Mouse (Mus musculus) MEL (cell line): ENCODE measurements around the gene Dennd1a. TPM values are rescaled to one million over a fixed set of nuclear protein-coding genes. Genes with fewer than 3 reads are reported as not detected.

Experiments
- DNase-seq: peaks from one replicate; pipeline ENCODE4 v3.0.0; 2011; ENCODE audit warnings: low read depth, low spot score
- H3K27ac ChIP-seq: 2 replicates; pipeline ENCODE4 v1.5.1; 2012; ENCODE audit warnings: low read depth, mild to moderate bottlenecking, control low read depth, low read length, moderate library complexity; ENCODE audit not compliant: control insufficient read depth
- H3K27me3 ChIP-seq, 2 experiments: fragments of 150-350 bp in 1 of 2; sonication (generic) in 1 of 2; 2 replicates each; pipeline ENCODE4 v1.6.1; 2012; ENCODE audit warnings: low read length in 2 of 2, mild to moderate bottlenecking in 2 of 2, improper control_type of control experiment in 1 of 2, moderate library complexity in 1 of 2; ENCODE audit not compliant: insufficient read depth in 2 of 2, control insufficient read depth in 1 of 2
- H3K36me3 ChIP-seq, 2 experiments: 2 replicates each; pipeline ENCODE4 v1.6.1; 2012 to 2014; ENCODE audit warnings: low read length in 2 of 2, improper control_type of control experiment in 1 of 2, inconsistent platforms in 1 of 2, mild to moderate bottlenecking in 1 of 2; ENCODE audit not compliant: insufficient read depth in 2 of 2, control insufficient read depth in 1 of 2
- H3K4me1 ChIP-seq, 2 experiments: fragments of 150-350 bp in 1 of 2; sonication (generic) in 1 of 2; 2 replicates each; pipeline ENCODE4 v1.6.1; 2012; ENCODE audit warnings: low read length in 2 of 2, improper control_type of control experiment in 1 of 2, mild to moderate bottlenecking in 1 of 2; ENCODE audit not compliant: insufficient read depth in 2 of 2, control insufficient read depth in 1 of 2
- H3K4me3 ChIP-seq, 2 experiments: fragments of 150-350 bp in 1 of 2; sonication (generic) in 1 of 2; 2 replicates each; pipeline ENCODE4 v1.5.1; 2012; ENCODE audit warnings: low read depth in 2 of 2, low read length in 2 of 2, mild to moderate bottlenecking in 2 of 2, moderate library complexity in 2 of 2, control low read depth in 1 of 2, improper control_type of control experiment in 1 of 2; ENCODE audit not compliant: control insufficient read depth in 1 of 2, insufficient read depth in 1 of 2
- H3K79me2 ChIP-seq: 2 replicates; pipeline ENCODE4 v1.6.1; 2012; ENCODE audit warnings: mild to moderate bottlenecking, low read length, moderate library complexity; ENCODE audit not compliant: control insufficient read depth, poor library complexity, insufficient read depth
- H3K9ac ChIP-seq: 2 replicates; pipeline ENCODE4 v1.6.1; 2012; ENCODE audit warnings: low read depth, mild to moderate bottlenecking, control low read depth, low read length, moderate library complexity; ENCODE audit not compliant: control insufficient read depth, poor library complexity, severe bottlenecking
- H3K9me3 ChIP-seq: fragments of 150-350 bp; sonication (generic); replicated peaks from 2 replicates; pipeline ENCODE4 v1.6.1; 2012; ENCODE audit warnings: mild to moderate bottlenecking, low read length, improper control_type of control experiment, moderate library complexity; ENCODE audit not compliant: insufficient read depth
- CHD1 ChIP-seq: IDR thresholded peaks from 2 replicates; pipeline ENCODE4 v1.6.1; 2012; ENCODE audit warnings: low read depth, mild to moderate bottlenecking, inconsistent platforms, low read length, improper control_type of control experiment
- CTCF ChIP-seq, 3 experiments: IDR thresholded peaks in 2 of 3; conservative IDR thresholded peaks in 1 of 3; 2 replicates each; pipeline ENCODE4 v1.5.1; 2011 to 2012; ENCODE audit warnings: low read length in 3 of 3, low read depth in 2 of 3, mild to moderate bottlenecking in 2 of 3, improper control_type of control experiment in 1 of 3, inconsistent platforms in 1 of 3, mixed read lengths in 1 of 3, moderate library complexity in 1 of 3; ENCODE audit not compliant: control insufficient read depth in 1 of 3, insufficient read depth in 1 of 3, poor library complexity in 1 of 3, severe bottlenecking in 1 of 3
- E2F4 ChIP-seq: IDR thresholded peaks from 2 replicates; pipeline ENCODE4 v1.6.1; 2011; ENCODE audit warnings: low read depth, low read length, improper control_type of control experiment, borderline replicate concordance
- ETS1 ChIP-seq: IDR thresholded peaks from 2 replicates; pipeline ENCODE4 v1.6.1; 2012; ENCODE audit warnings: low read depth, mild to moderate bottlenecking, inconsistent platforms, low read length, improper control_type of control experiment, moderate library complexity
- JUND ChIP-seq: IDR thresholded peaks from 2 replicates; pipeline ENCODE4 v1.6.1; 2011; ENCODE audit warnings: low read depth, mild to moderate bottlenecking, improper control_type of control experiment, low read length
- KAT2A ChIP-seq: conservative IDR thresholded peaks from 2 replicates; pipeline ENCODE4 v1.6.1; 2012; ENCODE audit warnings: low read depth, low read length, improper control_type of control experiment, inconsistent platforms
- MAX ChIP-seq: IDR thresholded peaks from 2 replicates; pipeline ENCODE4 v1.6.1; 2011; ENCODE audit warnings: low read length, improper control_type of control experiment
- MEF2A ChIP-seq: IDR thresholded peaks from 2 replicates; pipeline ENCODE4 v1.6.1; 2014; ENCODE audit warnings: low read depth, mild to moderate bottlenecking, inconsistent platforms, low read length, improper control_type of control experiment; ENCODE audit not compliant: poor library complexity, insufficient replicate concordance, severe bottlenecking; ENCODE audit errors: extremely low read depth
- MXI1 ChIP-seq: IDR thresholded peaks from 2 replicates; pipeline ENCODE4 v1.6.1; 2011; ENCODE audit warnings: mild to moderate bottlenecking, low read depth, low read length, improper control_type of control experiment
- NRF1 ChIP-seq: IDR thresholded peaks from 2 replicates; pipeline ENCODE4 v1.6.1; 2014; ENCODE audit warnings: low read depth, mild to moderate bottlenecking, inconsistent platforms, low read length, improper control_type of control experiment, moderate library complexity; ENCODE audit not compliant: poor library complexity, insufficient read depth, severe bottlenecking
- POLR2A ChIP-seq, 2 experiments: IDR thresholded peaks; 2 replicates each; pipeline ENCODE4 v1.6.1; 2011 to 2012; ENCODE audit warnings: low read length in 2 of 2, mild to moderate bottlenecking in 2 of 2, control low read depth in 1 of 2, improper control_type of control experiment in 1 of 2, low read depth in 1 of 2, moderate library complexity in 1 of 2; ENCODE audit not compliant: control insufficient read depth in 1 of 2, insufficient read depth in 1 of 2, poor library complexity in 1 of 2
- POLR2AphosphoS2 ChIP-seq: IDR thresholded peaks from 2 replicates; pipeline ENCODE4 v1.6.1; 2011; ENCODE audit warnings: low read length, improper control_type of control experiment
- POLR2AphosphoS5 ChIP-seq: IDR thresholded peaks from 2 replicates; pipeline ENCODE4 v1.6.1; 2012; ENCODE audit warnings: low read depth, borderline replicate concordance, mild to moderate bottlenecking, inconsistent platforms, low read length, moderate library complexity, mixed read lengths
- RAD21 ChIP-seq: IDR thresholded peaks from 2 replicates; pipeline ENCODE4 v1.6.1; 2011; ENCODE audit warnings: mild to moderate bottlenecking, low read depth, low read length, improper control_type of control experiment
- SMC3 ChIP-seq: IDR thresholded peaks from 2 replicates; pipeline ENCODE4 v1.6.1; 2011; ENCODE audit warnings: low read depth, low read length, improper control_type of control experiment
- TBP ChIP-seq: IDR thresholded peaks from 2 replicates; pipeline ENCODE4 v1.8.0; 2011; ENCODE audit warnings: low read depth, low read length, improper control_type of control experiment
- UBTF ChIP-seq: IDR thresholded peaks from 2 replicates; pipeline ENCODE4 v1.6.1; 2012; ENCODE audit warnings: low read depth, mild to moderate bottlenecking, inconsistent platforms, low read length, improper control_type of control experiment, moderate library complexity, borderline replicate concordance; ENCODE audit not compliant: insufficient read depth
- USF2 ChIP-seq, 2 experiments: IDR thresholded peaks; 2 replicates each; pipeline ENCODE4 v1.6.1; 2011 to 2012; ENCODE audit warnings: improper control_type of control experiment in 2 of 2, low read length in 2 of 2, borderline replicate concordance in 1 of 2, inconsistent platforms in 1 of 2, low read depth in 1 of 2, mild to moderate bottlenecking in 1 of 2; ENCODE audit not compliant: insufficient read depth in 1 of 2
- ZC3H11A ChIP-seq: IDR thresholded peaks from 2 replicates; pipeline ENCODE4 v1.6.1; 2012; ENCODE audit warnings: low read depth, mild to moderate bottlenecking, inconsistent platforms, low read length, improper control_type of control experiment
- ZMIZ1 ChIP-seq: IDR thresholded peaks from 2 replicates; pipeline ENCODE4 v1.6.1; 2012; ENCODE audit warnings: low read depth, mild to moderate bottlenecking, inconsistent platforms, low read length, improper control_type of control experiment, moderate library complexity
- ZNF384 ChIP-seq: IDR thresholded peaks from 2 replicates; pipeline ENCODE4 v1.6.1; 2012; ENCODE audit warnings: low read depth, mild to moderate bottlenecking, inconsistent platforms, low read length, improper control_type of control experiment
- polyA plus RNA-seq, 2 experiments: library from polyadenylated mRNA; stranded (reverse) in 1 of 2; unstranded in 1 of 2; fragments of >175 nt in 1 of 2; fragments of >200 nt in 1 of 2; gene quantifications; 2 replicates each; pipeline versions ENCODE4 v1.2.1 to v1.2.4; 2012; ENCODE audit warnings: low replicate concordance in 2 of 2, low read depth in 1 of 2; ENCODE audit not compliant: insufficient read length in 2 of 2, insufficient read depth in 1 of 2, missing spikeins in 1 of 2
- total RNA-seq: library from RNA; depleted of rRNA; stranded (reverse); fragments of 300-350 nt; gene quantifications from 2 replicates; pipeline ENCODE4 v1.2.3, GENCODE M21; 2012

Gene Dennd1a
- total and polyA plus RNA-seq, 3 experiments = 5.0 to 21.8 TPM; not detected in 1

- Histone ChIP-seq H3K9me3 (no peaks in the 10 kb centered on the region), H3K9ac (no peak overlapping the region), H3K27ac (no peak overlapping the region), H3K36me3 (no peaks in the 10 kb centered on the region), H3K79me2 (no peaks in the 10 kb centered on the region), H3K4me3 (no peak overlapping the region), H3K4me1 (no peaks in the 10 kb centered on the region), H3K27me3 (peaks cover 2 to 9% of the 10 kb centered on the region in 2 experiments)
- TF ChIP-seq CHD1 = no peak
- TF ChIP-seq POLR2A (IDR thresholded peaks at IDR 0.05; ENCODE audit: control insufficient read depth in 1 of 2, insufficient read depth in 1 of 2, low read depth in 1 of 2, low read length in 2 of 2, poor library complexity in 1 of 2) = no peak
- TF ChIP-seq ZMIZ1 = no peak
- TF ChIP-seq TBP = no peak
- no peak for TF ChIP-seq MXI1
- no peak for TF ChIP-seq ZC3H11A
- TF ChIP-seq SMC3 = no peak
- no peak for TF ChIP-seq POLR2AphosphoS5
- no peak for TF ChIP-seq UBTF
- no peak for TF ChIP-seq ZNF384
- no peak for TF ChIP-seq E2F4
- TF ChIP-seq CTCF (IDR thresholded peaks at IDR 0.05 in 2 of 3, conservative IDR thresholded peaks at IDR 0.05 in 1 of 3; ENCODE audit: control insufficient read depth in 1 of 3, insufficient read depth in 1 of 3, low read depth in 2 of 3, low read length in 3 of 3, poor library complexity in 1 of 3, severe bottlenecking in 1 of 3) = no peak
- no peak for TF ChIP-seq NRF1
- TF ChIP-seq JUND = no peak
- no peak for TF ChIP-seq MEF2A
- no peak for TF ChIP-seq USF2 (IDR thresholded peaks at IDR 0.05; ENCODE audit: borderline replicate concordance in 1 of 2, insufficient read depth in 1 of 2, low read depth in 1 of 2, low read length in 2 of 2)
- no peak for TF ChIP-seq POLR2AphosphoS2
- TF ChIP-seq MAX = no peak
- TF ChIP-seq RAD21 = no peak
- no peak for DNase-seq
Observed at GRCm38 (mm10) chr2:38323380-38323779, 36.2 kb upstream of the Dennd1a start.

- no peak for DNase-seq
- no peak for TF ChIP-seq ETS1
- TF ChIP-seq KAT2A = no peak
- H3K27me3 ChIP-seq = peaks cover 2 to 4% of the 10 kb centered on the region in 2 experiments; a peak in 3 of 4 replicates
Observed at GRCm38 (mm10) chr2:38320911-38321310, 33.7 kb upstream of the Dennd1a start.

More at GRCm38 (mm10) chr2:38320911-38321310, 33.7 kb upstream of the Dennd1a start:
- Histone ChIP-seq H3K79me2 (no peaks in the 10 kb centered on the region), H3K4me3 (no peak overlapping the region), H3K4me1 (no peaks in the 10 kb centered on the region), H3K27ac (no peak overlapping the region), H3K9me3 (no peaks in the 10 kb centered on the region), H3K9ac (no peak overlapping the region), H3K36me3 (no peaks in the 10 kb centered on the region)
